Mouse (Mus musculus) liver, embryonic 14.5 days (tissue): ENCODE data around the gene Zc3h12d. TPM values are rescaled to one million over a fixed set of nuclear protein-coding genes. Genes with fewer than 3 reads are reported as not detected.

Experiments
- ATAC-seq: fragments of 200-750 bp; cut with Nextera tagmentation; 2 replicates; pipeline ENCODE4 v1.8.0; 2017; ENCODE audit warnings: moderate number of reproducible peaks, mild to moderate bottlenecking, moderate library complexity; ENCODE audit not compliant: insufficient read depth
- DNase-seq, 3 experiments: peaks; one replicate each; pipeline ENCODE4 v3.0.0-alpha.2; 2012 to 2013; ENCODE audit warnings: low read depth in 3 of 3, low spot score in 3 of 3
- H3K27ac ChIP-seq: fragments of 300-500 bp; sonication (generic); 2 replicates; pipeline ENCODE4 v1.5.1; 2014; ENCODE audit warnings: moderate library complexity, mild to moderate bottlenecking, control low read depth, inconsistent platforms
- H3K27me3 ChIP-seq: fragments of 300-500 bp; sonication (generic); 2 replicates; pipeline ENCODE4 v1.6.1; 2014; ENCODE audit warnings: mild to moderate bottlenecking, low read length, moderate library complexity; ENCODE audit not compliant: control insufficient read depth, insufficient read depth
- H3K36me3 ChIP-seq: fragments of 300-500 bp; sonication (generic); replicated peaks from 2 replicates; pipeline ENCODE4 v1.6.1; 2014; ENCODE audit warnings: low read depth; ENCODE audit not compliant: control insufficient read depth, insufficient read depth
- H3K4me1 ChIP-seq, 2 experiments: fragments of 200-500 bp in 1 of 2; fragments of 300-500 bp in 1 of 2; sonication (generic) in 1 of 2; replicated peaks; 2 replicates each; pipeline ENCODE4 v1.6.1; 2012 to 2014; ENCODE audit warnings: antibody characterized with exemption in 1 of 2, inconsistent platforms in 1 of 2, low read length in 1 of 2; ENCODE audit not compliant: control insufficient read depth in 2 of 2, insufficient read depth in 2 of 2
- H3K4me2 ChIP-seq: fragments of 300-500 bp; sonication (generic); 2 replicates; pipeline ENCODE4 v1.6.1; 2014; ENCODE audit warnings: low read depth, mild to moderate bottlenecking, control low read depth, moderate library complexity
- H3K4me3 ChIP-seq, 2 experiments: fragments of 200-500 bp in 1 of 2; fragments of 300-500 bp in 1 of 2; sonication (generic) in 1 of 2; 2 replicates each; pipeline ENCODE4 v1.5.1; 2012 to 2014; ENCODE audit warnings: low read depth in 2 of 2, low read length in 2 of 2, mild to moderate bottlenecking in 2 of 2, control low read depth in 1 of 2, inconsistent platforms in 1 of 2, moderate library complexity in 1 of 2; ENCODE audit not compliant: insufficient read depth in 1 of 2
- H3K9ac ChIP-seq: fragments of 300-500 bp; sonication (generic); replicated peaks from 2 replicates; pipeline ENCODE4 v1.6.1; 2014; ENCODE audit warnings: mild to moderate bottlenecking, control low read depth, moderate library complexity
- H3K9me3 ChIP-seq: fragments of 300-500 bp; sonication (generic); 2 replicates; pipeline ENCODE4 v1.6.1; 2016; ENCODE audit warnings: low read length, mixed read lengths; ENCODE audit not compliant: control insufficient read depth
- CTCF ChIP-seq: IDR thresholded peaks from 2 replicates; pipeline ENCODE4 v1.5.1; 2016; ENCODE audit warnings: antibody characterized with exemption, low read depth, control low read depth
- EP300 ChIP-seq: IDR thresholded peaks from 2 replicates; pipeline ENCODE4 v1.6.1; 2016; ENCODE audit warnings: antibody characterized with exemption, low read depth
- WGBS: fragments of 180-500 bp; shearing (Covaris S2); extraction: QIAGEN DNeasy Blood & Tissue Kit; methylation state at CpG from one replicate; pipeline ENCODE4 v1.1.7; 2014; ENCODE audit not compliant: insufficient replicate concordance; 5-methylcytosine and 5-hydroxymethylcytosine counted together
- polyA plus RNA-seq, 2 experiments: library from polyadenylated mRNA; depleted of rRNA in 1 of 2; stranded (reverse) in 1 of 2; unstranded in 1 of 2; fragments of >200 nt; fragmentation: Nextera tagmentation in 1 of 2; extraction: Ambion mirVana in 1 of 2; gene quantifications; 2 replicates each; pipeline versions ENCODE4 v1.2.1 to v1.2.3; 2012 to 2014

Zc3h12d gene
- polyA plus RNA-seq, 2 experiments: 0.15 to 0.25 TPM

- ATAC-seq: no peak
- Histone ChIP-seq H3K4me1 (no peaks in the 10 kb centered on the region), H3K9ac (no peak overlapping the region), H3K4me2 (no peak overlapping the region), H3K27ac (no peak overlapping the region), H3K4me3 (no peak overlapping the region), H3K9me3 (no peaks in the 10 kb centered on the region), H3K36me3 (peaks cover 37% of the 10 kb centered on the region), H3K27me3 (no peaks in the 10 kb centered on the region)
- no peak for TF ChIP-seq EP300
- no peak for TF ChIP-seq CTCF
- DNase-seq: no peak
- WGBS: 84% methylated on average over 4 of the region's 4 CpGs
Observed at GRCm38 (mm10) chr10:7819603-7820002, 12.7 kb upstream of the Zc3h12d start.

GRCm38 (mm10) chr10:7820171-7820570, 12.1 kb upstream of the Zc3h12d start:
- no peak overlapping the region for H3K4me2 ChIP-seq
- ATAC-seq (no peak), DNase-seq (no peak)
- H3K9ac ChIP-seq: no peak overlapping the region
- H3K4me1 ChIP-seq: no peaks in the 10 kb centered on the region
- H3K4me3 ChIP-seq: no peak overlapping the region
- TF ChIP-seq CTCF: no peak
- no peaks in the 10 kb centered on the region for H3K27me3 ChIP-seq
- 70% methylated on average over 5 of the region's 5 CpGs for WGBS
- no peaks in the 10 kb centered on the region for H3K9me3 ChIP-seq
- no peak overlapping the region for H3K27ac ChIP-seq
- peaks cover 36% of the 10 kb centered on the region for H3K36me3 ChIP-seq

- no peak overlapping the region for H3K27ac ChIP-seq
- H3K27me3 ChIP-seq: no peaks in the 10 kb centered on the region
- no peaks in the 10 kb centered on the region for H3K4me1 ChIP-seq
- DNase-seq: no peak
- TF ChIP-seq EP300 (no peak), CTCF (no peak)
- ATAC-seq: no peak
- H3K4me2 ChIP-seq: no peak overlapping the region
- no peaks in the 10 kb centered on the region for H3K9me3 ChIP-seq
- 84% methylated on average over 12 of the region's 12 CpGs for WGBS
- H3K36me3 ChIP-seq: peaks cover 26% of the 10 kb centered on the region
- no peak overlapping the region for H3K4me3 ChIP-seq
- no peak overlapping the region for H3K9ac ChIP-seq
Observed at GRCm38 (mm10) chr10:7821981-7822380, 10.3 kb upstream of the Zc3h12d start.

- WGBS: 76% methylated on average over 9 of the region's 9 CpGs
- DNase-seq: no peak
- no peak overlapping the region for H3K9ac ChIP-seq
- no peak overlapping the region for H3K27ac ChIP-seq
- no peak overlapping the region for H3K4me3 ChIP-seq
- no peak for ATAC-seq
- no peaks in the 10 kb centered on the region for H3K9me3 ChIP-seq
- H3K27me3 ChIP-seq: no peaks in the 10 kb centered on the region
- peaks cover 15% of the 10 kb centered on the region for H3K36me3 ChIP-seq
- H3K4me1 ChIP-seq: no peaks in the 10 kb centered on the region
- no peak overlapping the region for H3K4me2 ChIP-seq
- TF ChIP-seq CTCF (no peak), EP300 (no peak)
Observed at GRCm38 (mm10) chr10:7824663-7825280, 7.5 kb upstream of the Zc3h12d start.

- no peak for ATAC-seq
- peaks cover 15% of the 10 kb centered on the region for H3K36me3 ChIP-seq
- DNase-seq: no peak
- no peaks in the 10 kb centered on the region for H3K4me1 ChIP-seq
- H3K27ac ChIP-seq: no peak overlapping the region
- H3K4me3 ChIP-seq: no peak overlapping the region
- no peak overlapping the region for H3K4me2 ChIP-seq
- no peak overlapping the region for H3K9ac ChIP-seq
- TF ChIP-seq EP300 (no peak), CTCF (no peak)
- 78% methylated on average over 4 of the region's 4 CpGs for WGBS
- no peaks in the 10 kb centered on the region for H3K9me3 ChIP-seq
- no peaks in the 10 kb centered on the region for H3K27me3 ChIP-seq
Observed at GRCm38 (mm10) chr10:7825281-7825665, 7.0 kb upstream of the Zc3h12d start.
